Mouse (Mus musculus) cerebellum, postnatal 10 days (tissue): ENCODE data around the gene Cdc16.
A peak's percentile ranks its signal among the peaks of the same experiment; 100 is the strongest.
"Not testable (repeated sequence)": the region's sequence is repeated elsewhere in the genome, so short reads cannot be mapped to it uniquely, and the experiment has no call there.

Experiments used
- DNase-seq, 2 experiments: peaks; one replicate each; pipeline ENCODE4 v3.0.0; 2021; ENCODE audit warnings: mixed read lengths in 2 of 2

Gene Cdc16

GRCm38 (mm10) chr8:13756982-13757804 lies at the start of gene Cdc16:
Gene Cdc16, plus strand, starts transcription at chr8:13757676.
- DNase-seq, result peak; percentile 96

- no peak for DNase-seq
Observed at GRCm38 (mm10) chr8:13708514-13708913, 49.0 kb upstream of the Cdc16 start.

GRCm38 (mm10) chr8:13718980-13719379 lies 38.5 kb upstream of the Cdc16 start:
- no peak for DNase-seq

GRCm38 (mm10) chr8:13725722-13726121 lies 31.8 kb upstream of the Cdc16 start:
- peak; percentile 81 to 88 for DNase-seq

GRCm38 (mm10) chr8:13727469-13728094 lies 29.9 kb upstream of the Cdc16 start:
- no peak for DNase-seq

- peak; percentile 38 to 43 for DNase-seq
Observed at GRCm38 (mm10) chr8:13740323-13740770, 17.1 kb upstream of the Cdc16 start.

GRCm38 (mm10) chr8:13740817-13741613 lies 16.5 kb upstream of the Cdc16 start:
- DNase-seq, result no peak

GRCm38 (mm10) chr8:13746212-13746611 lies 11.3 kb upstream of the Cdc16 start:
- DNase-seq, result not testable (repeated sequence)

GRCm38 (mm10) chr8:13747626-13748025 lies 9.8 kb upstream of the Cdc16 start:
- no peak for DNase-seq

- DNase-seq, result peak; percentile 91 to 97
Observed at GRCm38 (mm10) chr8:13753680-13754079, 3.8 kb upstream of the Cdc16 start.

GRCm38 (mm10) chr8:13756480-13756879 lies 996 bp upstream of the Cdc16 start:
- DNase-seq, result no peak

- peak; percentile 70 to 74 for DNase-seq
Observed at GRCm38 (mm10) chr8:13757805-13758727, 590 bp downstream of the Cdc16 start.

GRCm38 (mm10) chr8:13769206-13769605 lies 11.7 kb downstream of the Cdc16 start:
- no peak for DNase-seq

GRCm38 (mm10) chr8:13780536-13780935 lies 23.1 kb downstream of the Cdc16 start:
- no peak for DNase-seq

GRCm38 (mm10) chr8:13785250-13785763 lies 27.8 kb downstream of the Cdc16 start, which contains the start of gene Upf3a:
Gene Upf3a, plus strand, starts transcription at chr8:13785615.
- DNase-seq, result peak; percentile 95 to 96

GRCm38 (mm10) chr8:13785764-13786299 lies 28.4 kb downstream of the Cdc16 start:
- DNase-seq, result peak; percentile 100

GRCm38 (mm10) chr8:13789606-13790005 lies 32.1 kb downstream of the Cdc16 start:
- no peak for DNase-seq

GRCm38 (mm10) chr8:13793097-13793745 lies 35.7 kb downstream of the Cdc16 start:
- DNase-seq, result no peak

- DNase-seq, result no peak
Observed at GRCm38 (mm10) chr8:13793746-13794101, 36.2 kb downstream of the Cdc16 start.

- no peak for DNase-seq
Observed at GRCm38 (mm10) chr8:13797676-13798075, 40.2 kb downstream of the Cdc16 start.

GRCm38 (mm10) chr8:13799566-13799965 lies 42.1 kb downstream of the Cdc16 start:
- DNase-seq, result no peak
